Mouse (Mus musculus) liver, embryonic 13.5 days (tissue): ENCODE measurements around the gene Tacc2. TPM values are rescaled to one million over a fixed set of nuclear protein-coding genes. Genes with fewer than 3 reads are reported as not detected.

Experiments
- ATAC-seq: fragments of 200-750 bp; cut with Nextera tagmentation; 2 replicates; pipeline ENCODE4 v1.8.0; 2017; ENCODE audit warnings: low read depth, mild to moderate bottlenecking, moderate number of reproducible peaks, moderate library complexity
- DNase-seq: peaks from one replicate; pipeline ENCODE4 v3.0.0; 2022
- H3K27ac ChIP-seq: fragments of 300-500 bp; sonication (generic); 2 replicates; pipeline ENCODE4 v1.5.1; 2015; ENCODE audit warnings: moderate library complexity, mild to moderate bottlenecking, inconsistent platforms
- H3K27me3 ChIP-seq: fragments of 300-500 bp; sonication (generic); 2 replicates; pipeline ENCODE4 v1.6.1; 2015; ENCODE audit warnings: mild to moderate bottlenecking, inconsistent platforms
- H3K36me3 ChIP-seq: fragments of 300-500 bp; sonication (generic); 2 replicates; pipeline ENCODE4 v1.6.1; 2015; ENCODE audit warnings: mild to moderate bottlenecking, inconsistent platforms
- H3K4me1 ChIP-seq: fragments of 300-500 bp; sonication (generic); replicated peaks from 2 replicates; pipeline ENCODE4 v1.6.1; 2015; ENCODE audit warnings: inconsistent platforms
- H3K4me2 ChIP-seq: fragments of 300-500 bp; sonication (generic); 2 replicates; pipeline ENCODE4 v1.6.1; 2015; ENCODE audit warnings: inconsistent platforms, mild to moderate bottlenecking, moderate library complexity
- H3K4me3 ChIP-seq: fragments of 300-500 bp; sonication (generic); replicated peaks from 2 replicates; pipeline ENCODE4 v1.5.1; 2015; ENCODE audit warnings: mild to moderate bottlenecking, inconsistent platforms
- H3K9ac ChIP-seq: fragments of 300-500 bp; sonication (generic); 2 replicates; pipeline ENCODE4 v1.6.1; 2015; ENCODE audit warnings: mild to moderate bottlenecking, inconsistent platforms
- H3K9me3 ChIP-seq: fragments of 300-500 bp; sonication (generic); replicated peaks from 2 replicates; pipeline ENCODE4 v1.6.1; 2016; ENCODE audit warnings: inconsistent platforms
- WGBS: fragments of 180-500 bp; shearing (Covaris S2); methylation state at CpG from one replicate; pipeline ENCODE4 v1.1.7; 2015; ENCODE audit not compliant: insufficient replicate concordance; 5-methylcytosine and 5-hydroxymethylcytosine counted together
- polyA plus RNA-seq: library from polyadenylated mRNA; unstranded; fragments of >200 nt; fragmentation: Nextera tagmentation; extraction: Ambion mirVana; gene quantifications from 2 replicates; pipeline ENCODE4 v1.2.1, GENCODE M21; 2015

The Tacc2 gene
- polyA plus RNA-seq, 1 experiment from 2014 or later = 2.3 TPM

- no peak for DNase-seq
- no peak overlapping the region for H3K9ac ChIP-seq
- no peaks in the 10 kb centered on the region for H3K4me1 ChIP-seq
- WGBS = 41% methylated on average over 3 of the region's 3 CpGs
- H3K27me3 ChIP-seq = 0 out of 2 replicates have a peak, but pooled peaks cover 2% of the 10 kb centered on the region
- no peak for ATAC-seq
- H3K36me3 ChIP-seq = no peaks in the 10 kb centered on the region
- no peak overlapping the region for H3K27ac ChIP-seq
- no peak overlapping the region for H3K4me3 ChIP-seq
- no peak overlapping the region for H3K4me2 ChIP-seq
- no peaks in the 10 kb centered on the region for H3K9me3 ChIP-seq
Observed at GRCm38 (mm10) chr7:130621953-130622352, 44.7 kb downstream of the Tacc2 start.

- Histone ChIP-seq H3K36me3 (no peaks in the 10 kb centered on the region), H3K4me3 (no peak overlapping the region), H3K27me3 (0 out of 2 replicates have a peak, but pooled peaks cover 2% of the 10 kb centered on the region), H3K4me1 (no peaks in the 10 kb centered on the region), H3K9ac (no peak overlapping the region), H3K27ac (no peak overlapping the region), H3K9me3 (no peaks in the 10 kb centered on the region), H3K4me2 (no peak overlapping the region)
- DNase-seq (no peak), ATAC-seq (no peak)
- 61% methylated on average over 4 of the region's 4 CpGs for WGBS
Observed at GRCm38 (mm10) chr7:130622359-130622758, 45.1 kb downstream of the Tacc2 start.

DNA sequence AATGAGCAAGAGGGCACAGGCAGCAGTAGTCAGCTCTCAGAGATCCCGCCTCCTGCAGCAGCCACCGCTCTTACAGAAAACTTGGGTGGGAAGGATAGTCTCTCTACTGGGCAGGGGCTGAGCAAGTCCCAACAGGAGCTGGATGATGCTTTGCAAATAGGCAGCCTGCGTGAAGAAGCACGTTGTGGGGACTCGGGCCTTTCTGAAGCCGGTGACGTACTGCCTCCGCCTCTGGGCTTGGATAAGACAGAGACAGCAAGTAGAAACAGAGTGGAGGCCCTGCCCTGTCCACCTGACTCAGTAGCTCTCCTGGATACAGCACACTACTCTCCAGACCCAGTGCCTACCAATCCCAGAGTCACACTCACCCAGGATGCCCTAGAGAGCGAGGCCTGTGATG is 47.1 kb downstream of the Tacc2 start:
- DNase-seq (no peak), ATAC-seq (no peak)
- H3K9ac ChIP-seq = no peak overlapping the region
- H3K4me2 ChIP-seq = no peak overlapping the region
- H3K36me3 ChIP-seq = no peaks in the 10 kb centered on the region
- no peak overlapping the region for H3K4me3 ChIP-seq
- H3K9me3 ChIP-seq = no peaks in the 10 kb centered on the region
- no peak overlapping the region for H3K27ac ChIP-seq
- WGBS = 77% methylated on average over 9 of the region's 9 CpGs
- 0 out of 2 replicates have a peak, but pooled peaks cover 2% of the 10 kb centered on the region for H3K27me3 ChIP-seq
- no peaks in the 10 kb centered on the region for H3K4me1 ChIP-seq

GRCm38 (mm10) chr7:130625361-130625760 is 48.1 kb downstream of the Tacc2 start:
- 56% methylated on average over 7 of the region's 7 CpGs for WGBS
- Histone ChIP-seq H3K36me3 (no peaks in the 10 kb centered on the region), H3K27me3 (0 out of 2 replicates have a peak, but pooled peaks cover 2% of the 10 kb centered on the region), H3K4me3 (no peak overlapping the region), H3K4me2 (no peak overlapping the region), H3K4me1 (no peaks in the 10 kb centered on the region), H3K9ac (no peak overlapping the region), H3K27ac (no peak overlapping the region), H3K9me3 (no peaks in the 10 kb centered on the region)
- no peak for ATAC-seq
- no peak for DNase-seq

DNA sequence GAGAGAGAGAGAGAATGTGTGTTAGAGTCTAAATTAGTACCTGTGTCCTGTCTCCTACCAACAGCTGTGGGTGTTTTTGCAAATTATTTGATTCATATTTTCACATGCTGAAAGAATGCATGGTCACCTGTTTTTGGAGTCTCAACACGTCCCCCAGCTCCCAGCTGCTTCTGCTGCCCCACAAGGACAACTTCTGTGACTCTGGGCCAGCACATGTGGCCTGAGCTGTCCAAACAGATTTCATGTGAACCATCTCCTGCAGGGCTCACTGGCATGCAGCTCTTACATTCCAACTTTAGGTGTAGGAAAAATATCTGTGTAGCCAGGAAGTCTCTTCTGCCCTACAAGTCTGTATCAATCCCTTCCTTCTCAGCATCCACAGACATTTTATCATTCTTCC is 51.4 kb downstream of the Tacc2 start:
- no peak overlapping the region for H3K9ac ChIP-seq
- no peaks in the 10 kb centered on the region for H3K9me3 ChIP-seq
- 0 out of 2 replicates have a peak, but pooled peaks cover 2% of the 10 kb centered on the region for H3K27me3 ChIP-seq
- no peak overlapping the region for H3K27ac ChIP-seq
- no peak for DNase-seq
- H3K36me3 ChIP-seq = no peaks in the 10 kb centered on the region
- 14% methylated on average over 1 of the region's 1 CpGs for WGBS
- H3K4me1 ChIP-seq = peaks cover 9% of the 10 kb centered on the region; the same call in 1 of the 2 replicates
- H3K4me3 ChIP-seq = no peak overlapping the region
- ATAC-seq = no peak
- no peak overlapping the region for H3K4me2 ChIP-seq

DNA sequence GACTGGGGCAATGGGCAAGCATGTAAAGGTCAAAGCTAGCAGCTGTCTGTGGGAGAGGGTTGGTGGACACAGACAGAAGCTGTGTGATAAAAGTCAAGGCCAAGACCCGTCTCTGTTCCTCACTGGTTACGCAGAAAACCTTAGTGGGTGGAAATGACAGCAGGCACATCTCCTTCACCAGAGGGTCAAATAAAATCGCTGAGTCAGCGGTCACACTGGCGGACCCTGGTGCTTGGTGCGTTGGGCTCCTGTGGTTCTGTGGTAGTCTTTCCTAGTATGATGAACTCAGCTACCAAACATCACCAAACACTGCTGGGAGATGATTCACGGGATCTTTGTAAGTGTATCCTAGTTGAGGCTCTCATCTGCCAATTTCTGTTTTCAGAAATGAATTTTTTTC is 52.8 kb downstream of the Tacc2 start:
- ATAC-seq = no peak
- 67% methylated on average over 7 of the region's 7 CpGs for WGBS
- no peak overlapping the region for H3K27ac ChIP-seq

GRCm38 (mm10) chr7:130630956-130631355 is 53.7 kb downstream of the Tacc2 start:
- no peak overlapping the region for H3K4me3 ChIP-seq
- DNase-seq (no peak), ATAC-seq (no peak)
- no peaks in the 10 kb centered on the region for H3K9me3 ChIP-seq
- H3K27ac ChIP-seq = no peak overlapping the region
- no peak overlapping the region for H3K4me2 ChIP-seq
- H3K36me3 ChIP-seq = no peaks in the 10 kb centered on the region
- H3K4me1 ChIP-seq = peaks cover 13% of the 10 kb centered on the region; the same call in 1 of the 2 replicates
- H3K27me3 ChIP-seq = 0 out of 2 replicates have a peak, but pooled peaks cover 2% of the 10 kb centered on the region
- WGBS = 66% methylated on average over 3 of the region's 3 CpGs
- no peak overlapping the region for H3K9ac ChIP-seq

More for the DNA sequence above, 52.8 kb downstream of the Tacc2 start:
- Histone ChIP-seq H3K27me3 (0 out of 2 replicates have a peak, but pooled peaks cover 2% of the 10 kb centered on the region), H3K9me3 (no peaks in the 10 kb centered on the region), H3K4me3 (no peak overlapping the region), H3K36me3 (no peaks in the 10 kb centered on the region), H3K4me2 (no peak overlapping the region), H3K9ac (no peak overlapping the region), H3K4me1 (peaks cover 9% of the 10 kb centered on the region; the same call in 1 of the 2 replicates)
- DNase-seq = no peak

- H3K9ac ChIP-seq = no peak overlapping the region
- no peak for ATAC-seq
- 60% methylated on average over 22 of the region's 22 CpGs for WGBS
Observed at GRCm38 (mm10) chr7:130631553-130632378, 54.5 kb downstream of the Tacc2 start.

GRCm38 (mm10) chr7:130632379-130632732 is 55.1 kb downstream of the Tacc2 start:
- H3K9ac ChIP-seq = no peak overlapping the region
- H3K9me3 ChIP-seq = no peaks in the 10 kb centered on the region
- no peak overlapping the region for H3K27ac ChIP-seq
- no peak overlapping the region for H3K4me3 ChIP-seq
- H3K27me3 ChIP-seq = no peaks in the 10 kb centered on the region
- DNase-seq (no peak), ATAC-seq (no peak)
- 70% methylated on average over 5 of the region's 5 CpGs for WGBS
- H3K4me1 ChIP-seq = peaks cover 13% of the 10 kb centered on the region; the same call in 1 of the 2 replicates
- H3K36me3 ChIP-seq = no peaks in the 10 kb centered on the region
- no peak overlapping the region for H3K4me2 ChIP-seq

More at GRCm38 (mm10) chr7:130631553-130632378, 54.5 kb downstream of the Tacc2 start:
- no peak overlapping the region for H3K4me2 ChIP-seq
- H3K27ac ChIP-seq = no peak overlapping the region
- no peak overlapping the region for H3K4me3 ChIP-seq
- H3K9me3 ChIP-seq = no peaks in the 10 kb centered on the region
- peaks cover 13% of the 10 kb centered on the region; the same call in 1 of the 2 replicates for H3K4me1 ChIP-seq
- no peak for DNase-seq
- no peaks in the 10 kb centered on the region for H3K36me3 ChIP-seq
- H3K27me3 ChIP-seq = no peaks in the 10 kb centered on the region

DNA sequence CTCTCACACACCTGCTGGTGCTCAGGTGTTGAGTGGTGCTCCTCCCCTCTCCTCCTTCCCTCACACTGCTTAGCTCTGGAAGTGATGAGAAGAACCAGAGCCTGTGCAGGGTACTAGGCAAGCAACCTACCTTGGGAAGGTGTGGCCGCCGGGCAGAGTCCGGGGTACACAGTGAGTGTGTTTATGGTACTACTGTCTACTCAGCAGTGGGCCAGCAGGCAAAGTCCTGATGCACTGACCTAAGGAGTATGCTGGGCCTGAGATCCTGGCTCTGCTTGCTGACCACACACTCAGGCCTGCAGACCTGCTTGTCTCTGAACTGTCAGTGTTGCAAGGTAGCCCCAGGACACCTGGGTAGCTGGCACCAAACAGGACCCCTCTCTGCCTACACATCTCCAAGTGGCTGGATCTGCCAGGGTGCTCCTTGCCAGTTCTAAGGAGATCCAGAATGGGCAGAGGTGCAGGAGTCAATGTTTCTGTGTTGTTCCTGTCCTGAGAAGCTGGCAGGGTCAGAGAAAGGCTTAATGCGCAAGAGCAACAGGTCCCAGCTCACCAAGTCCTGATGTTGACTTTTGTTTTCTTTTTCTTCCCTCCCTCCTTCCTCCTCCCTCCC is 57.1 kb downstream of the Tacc2 start:
- Histone ChIP-seq H3K9me3 (no peaks in the 10 kb centered on the region), H3K27ac (no peak overlapping the region), H3K4me3 (no peak overlapping the region), H3K9ac (no peak overlapping the region), H3K27me3 (no peaks in the 10 kb centered on the region), H3K4me2 (no peak overlapping the region), H3K4me1 (peaks cover 13% of the 10 kb centered on the region; the same call in 1 of the 2 replicates), H3K36me3 (no peaks in the 10 kb centered on the region)
- no peak for DNase-seq
- WGBS = 75% methylated on average over 4 of the region's 4 CpGs
- no peak for ATAC-seq

GRCm38 (mm10) chr7:130635212-130635611 is 58.0 kb downstream of the Tacc2 start:
- Histone ChIP-seq H3K27ac (no peak overlapping the region), H3K36me3 (no peaks in the 10 kb centered on the region), H3K27me3 (no peaks in the 10 kb centered on the region), H3K4me3 (no peak overlapping the region), H3K4me1 (peaks cover 13% of the 10 kb centered on the region; the same call in 1 of the 2 replicates), H3K9me3 (no peaks in the 10 kb centered on the region), H3K9ac (no peak overlapping the region), H3K4me2 (no peak overlapping the region)
- ATAC-seq (no peak), DNase-seq (no peak)
- WGBS = 49% methylated on average over 7 of the region's 7 CpGs
